Mouse (Mus musculus): Measurements from ENCODE around the gene Fcrlb.

GRCm38 (mm10) chr1:170953192-170953591, 40.5 kb upstream of the Fcrlb start:
- no peak for TF ChIP-seq CTCF (IDR thresholded peaks at IDR 0.05; ENCODE audit: low read depth, low read length)
- no peak for TF ChIP-seq POLR2A (IDR thresholded peaks at IDR 0.05; ENCODE audit: borderline replicate concordance, low read depth, low read length)
